Mouse (Mus musculus) hindbrain, embryonic 11.5 days (tissue): Measurements from ENCODE around the gene Map3k13. TPM values are rescaled to one million over a fixed set of nuclear protein-coding genes. Genes with fewer than 3 reads are reported as not detected.

Experiments used
- ATAC-seq: fragments of 200-750 bp; cut with Nextera tagmentation; 2 replicates; pipeline ENCODE4 v1.8.0; 2017; ENCODE audit warnings: mild to moderate bottlenecking, moderate TSS enrichment, moderate library complexity; ENCODE audit not compliant: low FRiP score
- DNase-seq: peaks from one replicate; pipeline ENCODE4 v3.0.0-alpha.2; 2015; ENCODE audit warnings: low spot score
- H3K27ac ChIP-seq: fragments of 300-500 bp; sonication (generic); 2 replicates; pipeline ENCODE4 v1.5.1; 2014; ENCODE audit warnings: mild to moderate bottlenecking, low read depth, low read length
- H3K27me3 ChIP-seq: fragments of 300-500 bp; sonication (generic); 2 replicates; pipeline ENCODE4 v1.6.1; 2014; ENCODE audit warnings: mild to moderate bottlenecking, low read length, moderate library complexity, mixed read lengths; ENCODE audit not compliant: control insufficient read depth, insufficient read depth
- H3K36me3 ChIP-seq: fragments of 300-500 bp; sonication (generic); 2 replicates; pipeline ENCODE4 v1.6.1; 2014; ENCODE audit warnings: mild to moderate bottlenecking, low read length, moderate library complexity, mixed read lengths; ENCODE audit not compliant: control insufficient read depth, insufficient read depth
- H3K4me1 ChIP-seq: fragments of 300-500 bp; sonication (generic); replicated peaks from 2 replicates; pipeline ENCODE4 v1.6.1; 2014; ENCODE audit warnings: low read length, mixed read lengths; ENCODE audit not compliant: control insufficient read depth, insufficient read depth
- H3K4me2 ChIP-seq: fragments of 300-500 bp; sonication (generic); replicated peaks from 2 replicates; pipeline ENCODE4 v1.6.1; 2014; ENCODE audit warnings: mild to moderate bottlenecking, low read depth, low read length
- H3K4me3 ChIP-seq: fragments of 300-500 bp; sonication (generic); 2 replicates; pipeline ENCODE4 v1.5.1; 2014; ENCODE audit warnings: low read depth, low read length
- H3K9ac ChIP-seq: fragments of 300-500 bp; sonication (generic); 2 replicates; pipeline ENCODE4 v1.6.1; 2014; ENCODE audit warnings: low read depth, low read length
- H3K9me3 ChIP-seq: fragments of 300-500 bp; sonication (generic); 2 replicates; pipeline ENCODE4 v1.6.1; 2016; ENCODE audit warnings: low read length; ENCODE audit not compliant: control insufficient read depth
- WGBS: fragments of 180-500 bp; shearing (Covaris S2); extraction: QIAGEN DNeasy Blood & Tissue Kit; methylation state at CpG from one replicate; pipeline ENCODE4 v1.1.7; 2014; 5-methylcytosine and 5-hydroxymethylcytosine counted together
- polyA plus RNA-seq: library from polyadenylated mRNA; unstranded; fragments of >200 nt; fragmentation: Nextera tagmentation; extraction: Ambion mirVana; gene quantifications from 2 replicates; pipeline ENCODE4 v1.2.1, GENCODE M21; 2014

Map3k13 gene
- polyA plus RNA-seq, 1 experiment from 2014 or later, result 7.5 TPM

DNA sequence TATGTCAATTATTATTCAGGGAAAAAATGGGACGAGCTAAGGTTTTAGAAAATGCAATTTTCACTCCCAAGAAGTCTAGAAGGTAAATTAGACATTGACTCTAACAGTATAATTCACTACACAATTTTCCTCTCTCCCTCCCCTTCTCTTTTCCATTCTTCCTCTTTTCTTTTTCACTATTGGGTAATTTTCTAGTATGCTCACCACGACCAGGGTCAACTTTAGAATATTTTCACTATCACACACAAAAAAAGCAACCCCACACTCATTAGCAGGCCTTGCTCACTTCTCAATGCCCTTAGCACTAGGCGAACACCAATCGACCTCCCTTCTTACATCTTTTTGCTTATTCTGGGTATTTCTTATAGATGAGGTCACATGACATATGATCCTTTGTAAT is 54.7 kb downstream of the Map3k13 start:
- ATAC-seq, result no peak

DNA sequence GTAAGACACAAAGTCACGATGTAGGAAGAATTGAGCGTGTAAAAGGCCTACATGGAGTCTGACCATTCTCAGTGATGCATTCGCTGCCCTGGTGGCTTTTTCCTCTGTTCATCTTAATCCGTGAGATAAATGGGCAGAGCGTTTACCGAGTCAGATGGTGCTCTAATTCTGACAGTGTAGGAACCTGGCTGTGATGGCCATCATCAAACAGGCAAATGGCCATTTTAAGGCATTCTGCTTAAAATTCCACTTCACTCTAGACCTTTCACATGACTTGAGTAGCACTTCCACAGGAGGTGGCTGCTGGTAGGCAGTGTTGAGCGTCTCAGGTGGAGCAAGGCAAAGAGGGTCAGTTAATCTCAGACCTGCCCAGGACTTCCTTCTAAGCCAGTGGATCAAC is 58.2 kb downstream of the Map3k13 start:
- Histone ChIP-seq H3K27ac (peak overlapping the region; percentile 37; the same call in 1 of the 2 replicates), H3K4me2 (no peak overlapping the region)
- ATAC-seq, result no peak

More for the DNA sequence above, 54.7 kb downstream of the Map3k13 start:
- Histone ChIP-seq H3K9me3 (no peaks in the 10 kb centered on the region), H3K27ac (no peak overlapping the region), H3K4me2 (no peak overlapping the region), H3K4me1 (peaks cover 4% of the 10 kb centered on the region; the same call in 1 of the 2 replicates), H3K36me3 (no peaks in the 10 kb centered on the region), H3K4me3 (no peak overlapping the region), H3K9ac (no peak overlapping the region), H3K27me3 (no peaks in the 10 kb centered on the region)
- no peak for DNase-seq
- WGBS, result 86% methylated on average over 4 of the region's 4 CpGs

DNA sequence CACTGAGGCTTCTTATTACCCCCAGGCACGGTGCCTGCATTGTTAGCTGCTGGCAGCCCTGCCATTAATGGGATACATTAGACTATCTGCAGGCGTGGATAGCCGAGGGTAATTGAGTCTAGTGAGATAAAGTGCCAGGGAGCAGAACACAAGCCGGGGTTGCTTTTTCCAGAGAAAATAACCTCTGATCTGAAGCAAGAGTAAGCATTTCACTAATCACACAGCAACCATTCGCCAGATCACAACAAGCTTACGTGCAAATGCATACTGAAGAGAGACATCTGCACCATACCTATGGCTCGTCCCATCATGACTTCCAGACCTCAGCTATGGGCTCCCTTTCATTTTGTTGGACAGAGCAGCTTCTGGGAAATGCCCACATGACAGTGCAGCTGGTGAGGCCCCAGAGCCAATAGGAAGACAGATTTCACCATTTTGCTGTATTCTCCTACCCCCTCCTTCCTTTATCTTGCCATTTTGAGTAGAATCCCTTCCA is 59.3 kb downstream of the Map3k13 start:
- H3K9me3 ChIP-seq, result no peaks in the 10 kb centered on the region
- 68% methylated on average over 7 of the region's 7 CpGs for WGBS
- H3K27ac ChIP-seq, result peak overlapping the region; percentile 79
- H3K4me1 ChIP-seq, result peaks cover 6% of the 10 kb centered on the region; the same call in 1 of the 2 replicates
- H3K4me3 ChIP-seq, result no peak overlapping the region
- H3K36me3 ChIP-seq, result no peaks in the 10 kb centered on the region
- ATAC-seq (peak; percentile 67), DNase-seq (no peak)
- no peak overlapping the region for H3K9ac ChIP-seq
- H3K27me3 ChIP-seq, result no peaks in the 10 kb centered on the region
- H3K4me2 ChIP-seq, result no peak overlapping the region

More for the DNA sequence above, 58.2 kb downstream of the Map3k13 start:
- Histone ChIP-seq H3K9me3 (no peaks in the 10 kb centered on the region), H3K9ac (no peak overlapping the region), H3K4me1 (peaks cover 6% of the 10 kb centered on the region; the same call in 1 of the 2 replicates), H3K36me3 (no peaks in the 10 kb centered on the region), H3K27me3 (no peaks in the 10 kb centered on the region), H3K4me3 (no peak overlapping the region)
- WGBS, result 86% methylated on average over 7 of the region's 7 CpGs
- no peak for DNase-seq

DNA sequence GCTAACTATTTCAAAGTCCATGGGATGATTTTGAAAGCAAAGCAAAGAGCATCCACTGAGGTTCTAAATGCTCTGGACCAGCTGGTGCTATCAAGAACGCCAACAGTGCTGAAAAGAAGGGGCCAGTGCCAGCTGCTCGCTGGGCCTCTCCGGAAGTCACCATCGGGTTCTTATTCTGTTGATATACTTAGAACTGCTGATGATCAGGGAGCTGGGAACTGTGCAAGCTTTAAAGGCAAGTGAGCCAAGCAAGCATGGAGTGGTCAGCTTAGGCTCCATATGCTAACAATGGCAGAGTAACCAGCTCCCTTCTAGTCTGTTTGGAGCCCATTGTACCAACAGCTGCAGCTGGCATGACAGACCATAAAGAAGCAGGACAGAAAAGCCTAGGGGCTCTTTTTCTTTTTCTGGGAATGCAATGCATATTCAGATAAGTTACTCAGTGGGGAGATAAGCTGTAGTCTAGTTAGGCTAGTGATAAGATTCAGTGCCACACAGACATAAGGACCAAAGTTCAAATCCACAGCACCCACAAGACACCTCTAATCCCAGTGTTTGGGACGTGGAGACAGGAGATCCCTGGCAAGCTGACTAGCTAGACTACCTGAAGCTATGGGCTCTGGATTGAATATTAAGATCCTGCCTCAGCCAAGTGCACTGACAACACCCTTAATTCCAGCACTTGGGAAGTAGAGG is 60.6 kb downstream of the Map3k13 start:
- Histone ChIP-seq H3K4me3 (no peak overlapping the region), H3K36me3 (no peaks in the 10 kb centered on the region), H3K9ac (no peak overlapping the region), H3K9me3 (no peaks in the 10 kb centered on the region), H3K27ac (0 out of 2 replicates have a peak overlapping the region, but pooled peaks have one; percentile 11), H3K4me1 (peaks cover 9% of the 10 kb centered on the region; the same call in 1 of the 2 replicates), H3K4me2 (no peak overlapping the region), H3K27me3 (no peaks in the 10 kb centered on the region)
- WGBS, result 82% methylated on average over 5 of the region's 5 CpGs
- ATAC-seq, result no peak
- no peak for DNase-seq

DNA sequence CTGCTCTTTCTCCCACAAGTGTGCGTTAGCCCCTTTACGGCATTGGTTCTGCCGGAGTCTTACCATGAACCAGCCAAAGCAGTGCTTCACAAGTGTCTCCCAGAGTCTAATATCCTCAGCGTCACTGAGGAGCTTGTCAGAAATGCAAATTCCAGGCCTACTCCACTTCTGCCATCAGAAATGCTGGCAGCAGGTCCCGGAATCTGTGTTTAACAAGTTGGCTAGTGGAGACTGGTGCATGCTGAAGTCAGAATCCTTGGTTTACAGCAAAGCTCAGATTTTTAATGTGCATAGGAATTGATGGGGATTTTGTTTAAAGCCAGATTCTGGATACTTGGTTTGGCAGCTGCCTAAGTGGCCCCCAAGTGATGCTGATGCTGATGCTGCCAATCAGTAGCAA is 62.0 kb downstream of the Map3k13 start:
- 85% methylated on average over 5 of the region's 5 CpGs for WGBS
- H3K36me3 ChIP-seq, result no peaks in the 10 kb centered on the region
- no peak for ATAC-seq
- no peaks in the 10 kb centered on the region for H3K27me3 ChIP-seq
- peaks cover 9% of the 10 kb centered on the region; the same call in 1 of the 2 replicates for H3K4me1 ChIP-seq
- H3K4me3 ChIP-seq, result no peak overlapping the region
- H3K27ac ChIP-seq, result no peak overlapping the region
- DNase-seq, result no peak
- no peaks in the 10 kb centered on the region for H3K9me3 ChIP-seq
- no peak overlapping the region for H3K9ac ChIP-seq
- H3K4me2 ChIP-seq, result no peak overlapping the region

DNA sequence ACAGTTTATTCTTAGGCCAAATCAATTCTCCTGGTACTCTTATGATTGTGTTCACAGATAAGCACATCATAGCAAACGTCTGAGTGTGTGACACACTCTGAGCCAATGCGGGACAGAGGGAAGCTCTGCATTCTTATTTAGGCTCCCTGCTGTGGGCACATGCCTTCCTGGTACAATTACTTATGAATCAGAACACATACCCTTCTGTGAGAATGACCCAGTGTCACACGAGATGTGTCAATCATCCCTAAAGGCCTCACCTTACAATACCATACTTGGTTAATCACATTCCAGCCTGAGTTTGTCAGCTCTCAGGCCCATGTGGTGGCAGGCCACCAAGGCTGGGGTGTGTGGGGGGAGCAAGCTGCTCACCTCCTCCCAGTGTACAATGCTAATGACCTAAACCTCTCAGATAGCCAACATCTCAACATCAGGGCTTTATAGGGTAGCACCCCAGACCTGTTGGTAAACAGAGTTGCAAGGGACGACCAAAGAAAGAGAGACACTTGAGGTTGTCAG is 63.0 kb downstream of the Map3k13 start:
- Histone ChIP-seq H3K9me3 (no peaks in the 10 kb centered on the region), H3K36me3 (no peaks in the 10 kb centered on the region), H3K4me1 (peaks cover 9% of the 10 kb centered on the region; the same call in 1 of the 2 replicates), H3K27ac (0 out of 2 replicates have a peak overlapping the region, but pooled peaks have one; percentile 13), H3K9ac (no peak overlapping the region), H3K27me3 (no peaks in the 10 kb centered on the region), H3K4me3 (no peak overlapping the region), H3K4me2 (no peak overlapping the region)
- ATAC-seq (no peak), DNase-seq (no peak)
- 34% methylated on average over 4 of the region's 4 CpGs for WGBS

DNA sequence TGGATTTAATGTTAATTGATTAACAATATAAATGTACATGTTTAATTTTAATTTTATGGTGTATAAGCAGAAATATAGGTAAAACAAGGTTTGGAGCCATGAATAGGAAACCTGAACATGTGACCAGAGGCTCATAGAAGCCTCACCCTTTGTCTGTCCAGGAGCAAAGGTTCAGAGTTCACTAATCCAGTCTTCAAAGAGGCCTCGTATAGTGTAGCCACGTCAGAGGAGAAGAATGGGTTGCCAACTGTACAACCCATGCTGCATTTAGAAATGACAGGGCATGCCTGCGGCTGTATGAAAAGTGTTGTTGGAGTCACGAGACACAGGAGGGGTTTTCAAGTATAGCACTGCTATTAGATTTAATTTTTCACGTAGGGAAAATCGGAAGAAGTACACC is 64.0 kb downstream of the Map3k13 start:
- 70% methylated on average over 6 of the region's 6 CpGs for WGBS
- ATAC-seq (no peak), DNase-seq (no peak)
- H3K27ac ChIP-seq, result peak overlapping the region; percentile 82
- H3K4me3 ChIP-seq, result no peak overlapping the region
- no peak overlapping the region for H3K9ac ChIP-seq
- H3K36me3 ChIP-seq, result no peaks in the 10 kb centered on the region
- H3K4me2 ChIP-seq, result no peak overlapping the region
- peaks cover 7% of the 10 kb centered on the region; the same call in 1 of the 2 replicates for H3K4me1 ChIP-seq
- no peaks in the 10 kb centered on the region for H3K27me3 ChIP-seq
- H3K9me3 ChIP-seq, result no peaks in the 10 kb centered on the region

DNA sequence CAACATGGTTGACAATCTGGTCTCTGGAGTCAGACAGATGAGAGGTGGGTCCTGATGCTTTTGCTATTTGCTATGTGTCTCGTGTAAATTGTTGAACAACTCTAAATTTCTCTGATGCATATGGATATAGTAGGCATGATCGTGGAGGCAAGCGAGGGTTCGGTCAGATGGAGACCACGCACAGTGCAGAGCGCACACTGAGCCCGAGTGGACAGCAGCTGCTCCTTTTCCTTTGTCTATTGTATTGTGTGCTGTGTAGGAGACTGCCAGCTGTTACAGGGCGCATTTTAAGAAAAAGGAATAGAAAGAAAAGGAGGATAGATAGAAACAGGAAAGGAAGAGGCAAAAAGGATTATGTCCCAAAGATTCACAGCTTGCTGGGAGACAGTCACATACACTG is 64.7 kb downstream of the Map3k13 start:
- DNase-seq, result peak; percentile 47

More for the DNA sequence above, 64.7 kb downstream of the Map3k13 start:
- Histone ChIP-seq H3K4me3 (no peak overlapping the region), H3K9me3 (no peaks in the 10 kb centered on the region), H3K4me1 (peaks cover 7% of the 10 kb centered on the region; the same call in 1 of the 2 replicates), H3K27ac (peak overlapping the region; percentile 82), H3K4me2 (no peak overlapping the region), H3K9ac (no peak overlapping the region), H3K27me3 (no peaks in the 10 kb centered on the region), H3K36me3 (no peaks in the 10 kb centered on the region)
- 48% methylated on average over 8 of the region's 8 CpGs for WGBS
- peak; percentile 83 for ATAC-seq
